Mouse (Mus musculus) bone marrow, adult 2 months (tissue): Measurements from ENCODE around the gene Rpl13.

Source experiments
- CTCF ChIP-seq: fragments of 200-500 bp; IDR thresholded peaks from 2 replicates; pipeline ENCODE4 v1.5.1; 2011; ENCODE audit warnings: low read length, control low read depth; ENCODE audit not compliant: control insufficient read depth, insufficient read depth
- POLR2A ChIP-seq: fragments of 200-500 bp; IDR thresholded peaks from 2 replicates; pipeline ENCODE4 v1.6.1; 2011; ENCODE audit warnings: low read depth, mild to moderate bottlenecking, control low read depth, low read length, borderline replicate concordance; ENCODE audit not compliant: control insufficient read depth

DNA sequence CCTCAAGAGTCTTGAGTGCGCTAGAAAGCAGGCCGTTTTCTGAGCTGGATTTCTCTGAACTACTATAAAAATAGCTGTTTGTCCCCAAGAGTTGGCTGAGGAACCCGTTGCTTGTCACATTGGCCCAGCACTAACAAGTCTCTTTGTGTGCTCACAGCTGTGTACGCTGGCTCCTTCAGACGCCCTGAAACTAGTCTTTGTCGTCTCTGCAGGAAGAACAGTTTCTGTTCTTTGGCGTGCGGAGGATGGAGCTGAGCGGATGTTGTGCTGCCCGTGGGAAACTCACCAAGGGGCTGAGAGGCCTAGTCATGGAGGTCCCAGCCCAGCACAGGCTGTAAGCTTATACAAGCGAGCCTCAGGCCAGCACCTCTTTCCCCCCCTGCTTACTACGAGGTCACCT is 18.5 kb upstream of the Rpl13 start:
- TF ChIP-seq POLR2A = no peak
- no peak for TF ChIP-seq CTCF
